Mouse (Mus musculus) splenic B cell, adult 2 months (primary cell): Measurements from ENCODE around the gene Gm8439.

Experiments used
- DNase-seq: peaks from one replicate; pipeline ENCODE4 v3.0.0-alpha.2; 2011; ENCODE audit warnings: low read depth, low spot score
- H3K27me3 ChIP-seq: 2 replicates; pipeline ENCODE4 v1.6.1; 2012; ENCODE audit warnings: mild to moderate bottlenecking, low read length, moderate library complexity, mixed read lengths; ENCODE audit not compliant: control insufficient read depth, poor library complexity, insufficient read depth, severe bottlenecking
- H3K36me3 ChIP-seq: 2 replicates; pipeline ENCODE4 v1.6.1; 2012; ENCODE audit warnings: mild to moderate bottlenecking, low read length, moderate library complexity, mixed read lengths; ENCODE audit not compliant: control insufficient read depth, poor library complexity, insufficient read depth, severe bottlenecking

Gm8439 gene

DNA sequence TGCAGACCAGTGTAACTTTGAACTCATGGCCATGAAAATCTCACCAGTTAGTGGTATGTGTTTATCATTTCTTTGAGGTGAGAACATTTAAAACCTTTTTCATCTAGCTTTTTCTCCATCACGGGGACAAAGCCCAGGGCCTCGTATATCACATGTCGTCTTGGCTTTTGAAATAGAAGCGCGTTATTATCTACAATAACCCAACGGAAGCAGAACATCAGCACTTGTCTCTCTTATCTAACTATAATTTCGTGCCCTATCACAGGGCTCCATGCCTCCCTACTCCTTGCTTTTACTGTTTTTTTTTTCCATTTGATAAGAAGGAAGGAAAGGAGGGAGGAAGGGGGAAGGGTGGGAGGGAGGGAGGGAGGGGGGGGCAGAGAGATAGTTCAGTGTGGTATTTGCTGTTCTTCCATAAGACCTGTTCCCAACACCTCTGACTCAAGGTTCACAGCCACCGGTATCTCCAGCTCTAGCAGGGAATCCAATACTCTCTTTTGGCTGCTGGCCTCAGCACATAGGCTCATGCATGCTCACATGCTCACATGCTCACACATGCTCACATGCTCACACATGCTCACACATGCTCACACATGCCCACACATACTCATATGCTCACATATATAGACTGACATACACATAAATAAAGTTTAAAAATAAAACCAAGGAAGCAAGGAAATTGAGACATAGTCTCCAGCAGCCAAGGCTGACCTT is 41.8 kb downstream of the Gm8439 start:
- DNase-seq, result no peak
- no peaks in the 10 kb centered on the region for H3K36me3 ChIP-seq
- no peaks in the 10 kb centered on the region for H3K27me3 ChIP-seq

DNA sequence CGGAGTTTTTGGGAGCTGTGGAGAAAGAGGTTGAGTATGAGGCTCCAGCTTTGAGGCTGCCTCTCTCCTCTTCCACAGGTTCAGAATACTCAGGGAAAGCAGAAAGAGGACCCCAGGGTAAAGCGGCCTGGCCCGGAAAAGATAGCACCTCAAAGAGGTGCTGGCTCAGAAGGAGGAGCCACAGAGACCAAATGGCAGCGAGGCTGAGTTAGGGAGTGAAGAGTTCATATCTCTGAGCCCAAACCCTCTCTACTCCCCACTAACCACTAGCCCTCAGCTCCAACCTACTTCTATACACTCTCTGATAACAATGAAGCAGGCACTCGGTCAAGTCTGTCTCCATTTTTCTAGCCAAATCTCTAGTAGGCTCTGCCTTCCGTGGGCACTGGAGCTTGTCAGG is 43.3 kb downstream of the Gm8439 start:
- H3K27me3 ChIP-seq, result no peaks in the 10 kb centered on the region
- no peak for DNase-seq
- no peaks in the 10 kb centered on the region for H3K36me3 ChIP-seq

DNA sequence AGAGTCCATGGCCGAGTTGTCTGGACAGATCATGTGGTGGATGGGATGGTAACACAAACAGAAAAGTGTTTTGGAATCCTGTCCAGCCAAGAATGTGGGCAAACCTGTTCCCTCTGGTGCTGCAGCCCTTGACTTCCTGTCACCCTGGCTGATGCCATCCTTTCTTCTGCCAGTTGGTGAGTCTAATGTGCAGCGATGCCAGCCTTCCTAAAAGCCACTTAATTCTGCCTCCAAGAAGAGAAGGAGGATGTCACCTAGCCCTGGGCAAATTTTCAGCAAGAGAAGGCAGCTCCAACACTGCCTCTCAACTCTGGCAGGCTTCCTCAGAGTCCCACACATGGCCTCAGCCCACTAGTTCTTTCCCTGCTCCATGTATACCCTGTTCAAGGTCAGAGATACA is 46.8 kb downstream of the Gm8439 start:
- no peaks in the 10 kb centered on the region for H3K36me3 ChIP-seq
- DNase-seq, result no peak
- H3K27me3 ChIP-seq, result no peaks in the 10 kb centered on the region

DNA sequence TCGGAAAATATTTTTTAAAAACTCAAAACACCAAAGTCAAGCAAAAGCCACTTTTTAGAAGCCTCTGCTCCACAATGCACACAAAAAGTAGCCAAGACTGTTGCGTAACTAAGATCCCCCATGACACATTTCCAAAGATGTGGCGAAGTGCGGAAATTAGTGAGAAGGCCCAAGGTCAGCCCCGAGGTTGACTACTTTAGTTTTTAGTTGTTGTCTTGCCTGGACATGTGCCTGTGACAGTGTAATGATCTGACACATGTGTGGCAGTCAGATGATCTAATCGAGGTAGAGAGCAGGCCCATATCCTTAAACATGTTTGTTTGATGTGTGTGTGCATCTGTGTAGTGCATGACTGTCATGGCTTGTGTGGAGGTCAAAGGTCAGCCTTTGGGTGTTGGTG is 53.4 kb downstream of the Gm8439 start:
- H3K27me3 ChIP-seq, result no peaks in the 10 kb centered on the region
- H3K36me3 ChIP-seq, result no peaks in the 10 kb centered on the region
- no peak for DNase-seq

DNA sequence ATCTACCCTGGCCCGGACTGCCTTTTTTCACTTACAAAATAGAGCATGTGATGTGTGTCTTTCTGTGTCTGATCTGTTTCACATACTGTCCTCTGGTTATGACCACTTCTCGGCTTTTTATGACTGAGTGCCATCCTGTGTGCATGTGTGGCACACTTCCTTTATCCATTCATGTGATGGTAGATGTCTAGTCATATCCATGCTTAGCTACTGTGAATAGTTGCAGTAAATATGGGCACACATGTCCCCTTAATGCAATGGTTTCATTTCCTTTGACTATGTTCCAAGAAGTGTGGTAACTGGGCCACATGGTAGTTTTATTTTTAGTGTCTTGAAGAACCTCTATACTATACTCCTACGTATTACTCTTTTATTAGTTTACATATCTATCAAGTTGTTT is 55.4 kb downstream of the Gm8439 start:
- no peaks in the 10 kb centered on the region for H3K27me3 ChIP-seq
- DNase-seq, result no peak
- no peaks in the 10 kb centered on the region for H3K36me3 ChIP-seq

DNA sequence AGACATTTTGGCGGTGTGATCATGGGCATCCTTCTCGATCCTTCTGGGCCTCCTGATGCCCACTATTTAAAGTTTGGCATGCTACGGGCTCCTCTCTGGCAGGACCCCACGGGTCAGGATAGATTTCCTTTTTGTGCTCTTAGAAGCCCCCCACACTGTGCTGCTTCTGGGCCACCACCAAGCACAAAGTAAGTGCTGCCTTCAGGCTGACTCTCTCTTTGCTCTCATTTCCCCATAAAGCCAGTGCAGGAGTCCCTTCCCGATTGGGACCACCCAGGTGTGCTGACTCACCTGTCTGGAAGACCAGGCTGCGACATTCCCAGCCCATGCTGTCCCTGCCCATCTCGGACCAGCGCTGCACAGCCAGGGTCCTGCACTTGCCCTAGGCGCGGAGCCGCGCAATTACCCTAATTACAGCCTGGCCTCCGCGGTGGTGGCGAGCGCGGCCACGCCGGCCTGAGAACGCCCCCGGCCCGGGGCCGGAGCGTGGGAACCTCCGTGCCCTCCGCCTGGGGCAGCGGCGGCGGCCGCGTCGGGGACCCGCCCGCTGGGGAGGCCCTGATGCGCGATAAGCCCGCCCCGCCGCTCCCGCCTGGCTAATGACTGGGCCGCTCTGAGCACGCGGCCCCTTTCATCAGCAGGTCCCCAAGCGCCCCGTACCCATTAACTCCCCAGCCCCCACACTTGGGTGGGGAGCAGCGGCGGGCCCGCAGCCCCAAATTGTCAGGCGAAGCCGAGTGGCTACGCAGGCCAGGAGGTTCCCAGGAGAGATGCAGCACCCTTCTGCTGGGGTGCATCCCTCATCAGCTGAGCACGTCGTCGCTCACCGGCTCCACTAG is 61.0 kb downstream of the Gm8439 start:
- Histone ChIP-seq H3K36me3 (no peaks in the 10 kb centered on the region), H3K27me3 (no peaks in the 10 kb centered on the region; the same call in 1 of the 2 replicates)
- DNase-seq, result no peak

DNA sequence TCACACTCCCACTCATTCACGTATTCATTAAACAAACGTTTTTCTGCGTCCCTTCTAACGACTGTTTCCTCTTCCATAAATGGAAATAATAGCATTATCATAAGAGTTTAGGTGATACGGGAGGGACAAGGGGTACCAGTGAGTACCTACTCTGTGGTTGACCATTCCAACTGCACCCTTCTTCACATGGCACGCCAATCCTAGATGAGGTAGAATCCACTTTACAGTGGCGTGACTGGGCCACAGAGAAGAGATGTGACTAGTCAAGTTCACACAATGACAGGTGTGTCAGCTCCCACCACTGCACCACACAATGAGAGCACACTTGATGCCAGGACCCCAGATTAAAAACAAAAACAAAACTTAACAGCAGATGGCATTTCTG is 61.7 kb downstream of the Gm8439 start:
- Histone ChIP-seq H3K27me3 (no peaks in the 10 kb centered on the region; the same call in 1 of the 2 replicates), H3K36me3 (no peaks in the 10 kb centered on the region)
- DNase-seq, result no peak

DNA sequence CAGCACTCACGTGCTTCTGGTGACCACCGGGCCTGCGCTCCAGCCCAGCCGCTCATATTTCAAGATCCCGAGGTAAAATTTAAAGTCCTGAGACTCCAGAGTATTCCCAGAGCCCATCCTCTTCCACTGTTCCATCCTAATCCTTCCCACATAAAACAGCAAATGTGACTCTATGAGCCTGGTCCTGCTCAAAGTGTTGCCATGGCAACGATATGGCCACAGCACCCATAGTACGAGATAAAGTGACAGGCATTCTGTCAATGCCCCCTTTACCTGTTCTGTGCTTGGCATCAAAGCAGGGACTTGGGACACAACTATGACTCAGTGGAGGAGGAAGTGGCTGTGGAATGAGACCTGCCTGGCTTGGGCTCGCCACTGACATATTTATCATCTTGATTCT is 67.4 kb downstream of the Gm8439 start:
- Histone ChIP-seq H3K36me3 (no peaks in the 10 kb centered on the region), H3K27me3 (no peaks in the 10 kb centered on the region; the same call in 1 of the 2 replicates)
- no peak for DNase-seq
